Mouse (Mus musculus): ENCODE results near the gene Nenf. TPM values are rescaled to one million over a fixed set of nuclear protein-coding genes. Genes with fewer than 3 reads are reported as not detected.

The Nenf gene
- 11.9 TPM for polyA plus RNA-seq (2015; fragmentation: Illumina TruSeq; extraction: RNeasy Lipid Tissue Mini Kit (QIAGEN cat#74804); ENCODE audit: insufficient read depth, low replicate concordance)

DNA sequence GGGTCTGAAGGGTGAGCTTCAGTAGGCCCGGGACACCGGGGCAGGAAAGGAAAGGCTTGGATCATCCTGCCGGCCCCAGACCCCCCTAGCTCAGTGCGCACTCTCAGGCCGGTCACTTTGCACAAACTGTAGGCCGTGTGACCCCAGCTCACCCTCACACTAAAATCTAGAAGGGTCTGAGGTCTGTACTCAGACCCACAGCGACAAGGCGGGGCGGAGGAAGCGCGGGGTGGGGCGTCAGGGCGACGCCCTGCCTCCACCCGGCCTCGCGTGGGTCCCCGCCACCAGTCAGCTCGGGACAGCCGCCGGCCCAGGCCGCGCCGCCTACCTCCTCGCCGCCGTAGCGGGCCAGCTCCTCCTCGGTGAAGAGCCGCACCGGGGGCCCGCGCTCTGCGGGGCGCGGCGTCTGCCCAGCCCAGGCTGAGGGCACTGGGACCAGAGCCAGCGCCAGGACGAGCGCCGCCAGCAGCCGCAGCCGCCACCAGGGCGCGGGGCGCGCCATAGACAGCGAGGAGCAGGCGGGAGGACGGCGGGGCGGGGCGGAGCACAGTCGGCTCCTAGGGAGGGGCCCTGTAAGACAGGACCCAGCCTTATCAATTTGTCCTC, at the start of gene Nenf:
Gene Nenf (minus strand): TSS at position 604 of the 606 bp plus-strand sequence.

DNA sequence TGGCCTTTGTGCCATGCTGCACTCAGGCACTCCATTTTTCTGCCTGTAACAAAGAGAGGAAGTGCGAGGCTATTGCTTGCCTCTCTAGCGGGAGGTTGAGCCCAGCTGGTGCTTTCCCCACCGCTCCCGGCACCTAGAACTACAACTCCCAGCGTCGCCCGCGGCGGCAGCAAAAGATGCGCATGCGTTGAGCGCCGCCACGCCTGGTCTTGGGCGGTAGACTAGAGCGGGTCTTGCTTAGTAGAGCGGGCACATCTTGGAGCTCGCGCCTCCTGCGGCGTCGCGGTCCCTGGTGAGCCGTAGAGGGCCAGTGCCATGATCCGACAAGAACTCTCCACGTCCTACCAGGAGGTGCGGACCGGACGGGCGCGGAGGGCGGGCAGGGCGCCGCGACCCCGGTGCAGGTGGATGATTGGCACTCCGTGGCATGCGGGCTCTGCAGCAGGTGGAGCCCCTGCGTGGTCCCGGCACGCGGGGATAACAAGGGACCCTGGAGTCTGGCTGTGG, 7.8 kb upstream of the Nenf start, which contains the start of gene Tmem206:
Gene Tmem206 (plus strand): TSS at position 187 of the 507 bp plus-strand sequence.

Other genes with a start within 250 kb of the Nenf start
- gene Batf3, start 220.3 kb downstream of the Nenf start, polyA plus RNA-seq (2015; fragmentation: Illumina TruSeq; extraction: RNeasy Lipid Tissue Mini Kit (QIAGEN cat#74804); ENCODE audit: insufficient read depth, low replicate concordance), result 7.6 TPM
- not detected for gene Fam71a, start 153.4 kb downstream of the Nenf start, polyA plus RNA-seq (2015; fragmentation: Illumina TruSeq; extraction: RNeasy Lipid Tissue Mini Kit (QIAGEN cat#74804); ENCODE audit: insufficient read depth, low replicate concordance)
- gene Atf3, start 100.2 kb downstream of the Nenf start, polyA plus RNA-seq (2015; fragmentation: Illumina TruSeq; extraction: RNeasy Lipid Tissue Mini Kit (QIAGEN cat#74804); ENCODE audit: insufficient read depth, low replicate concordance), result 4.9 TPM
- 21.7 TPM for gene Tmem206, start 7.7 kb upstream of the Nenf start, polyA plus RNA-seq (2015; fragmentation: Illumina TruSeq; extraction: RNeasy Lipid Tissue Mini Kit (QIAGEN cat#74804); ENCODE audit: insufficient read depth, low replicate concordance)
- gene Ppp2r5a, start 85.1 kb upstream of the Nenf start, polyA plus RNA-seq (2015; fragmentation: Illumina TruSeq; extraction: RNeasy Lipid Tissue Mini Kit (QIAGEN cat#74804); ENCODE audit: insufficient read depth, low replicate concordance), result 208 TPM

Measured in spleen, adult 10 weeks (tissue).